Mouse (Mus musculus) thymus, postnatal 0 days (tissue): Measurements from ENCODE around the gene Ppp2r5d. TPM values are rescaled to one million over a fixed set of nuclear protein-coding genes. Genes with fewer than 3 reads are reported as not detected.

ENCODE experiments used
- DNase-seq: peaks from one replicate; pipeline ENCODE4 v3.0.0-alpha.2; 2015; ENCODE audit warnings: low spot score
- polyA plus RNA-seq: library from polyadenylated mRNA; unstranded; fragments of >200 nt; fragmentation: Nextera tagmentation; extraction: Ambion mirVana; gene quantifications from 2 replicates; pipeline ENCODE4 v1.2.1, GENCODE M21; 2015

Ppp2r5d gene
- polyA plus RNA-seq, 1 experiment from 2014 or later = 54.0 TPM

DNA sequence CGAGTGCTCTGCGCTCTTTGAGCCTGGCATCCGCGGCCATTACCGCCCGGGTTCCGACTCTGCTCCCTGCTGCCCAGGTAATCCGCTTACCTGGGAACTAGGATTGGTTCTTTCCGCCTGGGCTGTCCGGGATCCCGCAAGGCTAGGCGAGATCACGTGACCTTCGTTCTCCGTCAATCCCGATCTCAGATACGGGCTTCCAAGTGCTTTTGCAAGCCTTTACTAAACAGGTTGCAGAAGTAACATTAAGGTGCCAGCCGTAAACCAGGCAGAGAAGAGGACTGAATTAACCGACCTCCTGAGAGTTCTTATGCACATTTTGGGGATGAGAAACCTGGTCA lies 58.6 kb downstream of the Ppp2r5d start:
- no peak for DNase-seq

DNA sequence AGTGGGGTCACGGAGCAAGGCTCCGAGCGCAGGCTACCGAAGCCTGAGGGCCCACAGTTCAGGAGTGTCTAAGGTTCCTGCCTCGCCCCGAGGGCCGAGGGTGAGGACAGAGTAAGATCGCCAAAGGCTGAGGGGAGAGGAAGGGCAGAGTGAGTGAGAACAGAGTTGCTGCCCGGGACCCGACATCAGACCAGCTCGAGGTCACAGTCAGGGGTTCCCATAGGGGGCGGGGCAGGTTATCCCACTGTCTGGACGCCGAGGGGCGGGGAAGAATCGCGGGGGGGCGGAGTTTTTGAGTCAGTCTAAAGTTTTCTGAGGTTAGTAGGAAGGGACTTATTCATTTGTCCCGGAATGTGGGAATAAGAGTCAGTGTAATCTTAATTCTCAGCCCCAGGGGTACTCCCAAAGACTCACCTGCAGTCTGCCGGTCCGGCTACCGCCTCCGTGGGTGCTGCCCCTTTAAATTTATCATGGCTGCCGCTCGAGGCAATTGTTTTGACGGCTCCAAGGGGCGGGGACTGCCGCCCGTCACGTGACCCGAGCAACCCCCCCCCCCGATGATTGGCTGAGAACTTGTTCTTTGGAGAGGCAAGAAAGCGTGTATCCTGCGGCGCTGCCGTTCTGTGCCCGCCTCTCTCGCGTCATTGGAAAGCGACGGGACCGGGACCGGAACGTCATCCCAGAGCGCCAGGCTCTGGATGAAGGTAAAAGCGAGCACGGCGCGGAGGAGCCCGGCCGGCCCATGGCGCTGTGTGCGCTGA lies 59.2 kb downstream of the Ppp2r5d start, which contains the start of the genes Klc4 and Mrpl2:
Gene Klc4 (minus strand): TSS at position 462 of the 761 bp plus-strand sequence.
Gene Mrpl2 (plus strand): TSS at position 669 of the 761 bp plus-strand sequence.
- DNase-seq = peak; percentile 99

DNA sequence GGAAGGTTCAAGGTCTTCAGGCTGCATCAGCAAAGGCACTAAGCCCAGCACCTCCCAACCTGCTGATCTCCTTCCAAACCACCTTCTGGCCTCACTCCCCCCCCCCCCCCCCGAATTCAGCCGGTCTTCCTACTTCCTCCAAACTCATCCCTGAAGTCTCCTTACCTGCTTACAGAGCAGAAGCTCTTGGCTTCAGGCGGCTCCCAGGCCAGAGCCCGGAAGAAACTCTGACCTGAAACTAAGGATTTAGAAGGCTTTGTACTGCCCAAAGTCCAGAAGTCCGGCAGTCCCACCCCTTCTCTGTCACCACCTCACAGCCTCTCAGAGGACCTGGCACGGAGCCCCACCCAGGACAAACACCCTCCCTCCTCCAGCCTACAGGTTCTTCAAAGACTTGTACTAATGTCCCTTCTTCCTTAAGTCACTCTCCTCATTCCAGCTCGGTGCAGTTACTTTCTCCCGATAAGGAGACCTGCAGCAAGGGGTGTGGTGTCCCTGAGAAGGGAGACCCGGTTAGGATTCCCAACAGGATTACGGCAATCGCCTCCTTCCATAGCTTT lies 59.9 kb downstream of the Ppp2r5d start:
- no peak for DNase-seq

DNA sequence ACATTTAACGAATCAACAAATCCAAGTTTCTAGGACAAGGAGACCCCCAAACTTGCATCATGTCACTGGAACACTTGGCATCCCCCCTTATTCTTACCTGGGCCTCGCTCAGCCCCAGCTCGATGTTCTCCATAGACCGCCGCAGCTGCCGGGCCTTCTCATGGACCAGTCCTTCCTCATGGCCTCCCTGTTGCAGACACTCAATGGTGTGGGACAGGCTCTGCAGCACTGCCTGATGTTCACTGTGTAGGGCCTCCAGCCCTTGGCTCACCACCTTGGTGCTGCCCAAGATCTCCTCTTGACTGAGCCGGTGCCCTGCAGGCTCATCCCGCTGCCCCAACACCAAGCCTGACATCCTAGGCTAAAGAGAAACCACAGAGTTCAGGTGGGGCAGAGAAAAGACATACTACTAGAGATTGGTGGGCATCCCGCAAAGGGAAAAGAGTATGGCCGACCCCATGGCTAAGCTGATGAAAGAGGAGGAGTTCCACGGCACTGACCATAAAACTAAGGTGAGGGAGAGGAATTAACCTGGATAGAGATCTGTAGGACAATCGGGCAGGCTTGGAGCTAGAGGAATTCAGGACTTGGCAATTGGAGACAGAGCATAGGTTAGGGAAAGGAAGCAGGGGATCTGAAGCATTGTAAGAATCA lies 60.6 kb downstream of the Ppp2r5d start:
- no peak for DNase-seq

DNA sequence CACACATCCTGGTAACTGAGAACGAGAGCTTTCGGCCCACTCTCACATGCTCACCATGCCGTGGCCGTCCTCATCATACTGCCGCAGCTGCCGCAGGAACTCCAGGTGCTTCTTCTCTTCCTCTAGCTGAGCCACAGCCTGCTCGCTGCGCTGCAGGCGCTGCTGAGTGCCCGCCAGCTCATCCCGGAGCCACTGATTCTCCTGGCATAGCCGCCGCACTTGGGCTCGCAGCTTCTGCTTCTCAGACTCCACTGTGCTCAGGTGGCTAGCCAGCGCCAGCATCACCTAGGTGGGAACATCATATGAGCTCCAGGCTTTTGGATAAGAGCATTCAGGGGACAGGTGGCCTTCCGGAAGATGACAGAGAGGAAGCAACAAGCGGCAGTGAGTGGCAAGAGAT lies 62.9 kb downstream of the Ppp2r5d start:
- no peak for DNase-seq

DNA sequence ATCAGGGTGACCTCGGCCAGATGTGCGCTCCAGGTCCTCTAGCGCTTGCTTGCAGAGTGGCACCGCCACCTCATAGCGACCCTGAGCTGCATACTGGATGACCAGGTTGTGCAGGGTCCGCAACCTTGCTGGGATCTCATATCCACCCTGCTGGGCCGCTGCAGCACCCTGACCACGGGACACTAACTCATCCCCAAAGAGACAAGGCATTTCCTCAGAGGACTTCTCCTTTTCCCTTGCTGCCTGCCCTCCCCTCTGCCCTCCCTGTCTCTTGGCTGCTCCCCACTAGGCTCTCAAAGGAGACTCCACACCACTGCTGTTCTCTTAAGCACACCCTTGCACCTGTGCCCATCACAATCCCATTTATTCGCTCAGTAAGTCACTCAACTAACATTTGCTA lies 65.0 kb downstream of the Ppp2r5d start:
- DNase-seq = no peak

DNA sequence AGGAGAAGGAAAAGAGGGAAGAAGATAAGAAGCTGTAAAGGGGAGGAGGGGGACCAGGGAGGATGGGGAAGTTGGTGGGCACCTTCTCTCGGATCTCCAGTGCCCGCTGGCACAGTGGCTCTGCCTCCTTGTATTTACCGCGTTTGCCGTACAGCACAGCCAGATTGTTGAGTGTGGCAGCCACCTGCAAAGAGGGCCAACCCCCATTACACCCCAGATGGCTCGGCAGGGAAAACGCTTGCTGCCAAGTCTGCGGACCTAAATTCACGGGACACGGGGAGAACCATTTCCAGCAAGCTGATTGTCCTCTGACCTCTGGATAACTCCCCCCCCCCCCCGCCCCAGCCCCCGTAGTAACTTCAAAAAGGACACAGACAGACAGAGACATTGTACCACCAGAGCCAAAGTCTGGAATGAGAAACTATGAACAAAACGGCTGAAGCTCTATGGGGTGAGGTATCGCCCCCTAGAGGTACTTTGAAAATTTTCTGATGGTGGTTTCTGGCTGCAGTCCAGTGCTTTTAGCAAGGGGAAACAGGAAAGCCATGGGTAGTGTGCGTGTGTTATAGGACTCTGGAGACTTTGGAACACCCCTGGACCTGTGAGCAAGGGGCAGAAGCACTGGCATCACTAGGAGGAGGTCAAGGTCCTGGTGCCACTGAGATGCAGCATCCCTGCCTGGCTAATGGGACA lies 67.9 kb downstream of the Ppp2r5d start:
- DNase-seq = peak; percentile 76

Other genes with a start within 250 kb of the Ppp2r5d start
- gene Ttbk1, start 217.4 kb downstream of the Ppp2r5d start, polyA plus RNA-seq = 0.08 TPM in 1 of 2 replicates, not detected in the other
- 28.3 and 33.7 TPM in 2 replicates for gene Dnph1, start 208.4 kb downstream of the Ppp2r5d start, polyA plus RNA-seq
- gene Cul9, start 158.7 kb downstream of the Ppp2r5d start, polyA plus RNA-seq = 2.5 and 2.8 TPM in 2 replicates
- gene Srf, start 148.9 kb downstream of the Ppp2r5d start, polyA plus RNA-seq = 5.0 and 7.5 TPM in 2 replicates
- gene Ptk7, start 75.6 kb downstream of the Ppp2r5d start, polyA plus RNA-seq = 24.7 and 25.1 TPM in 2 replicates
- 17.7 and 18.4 TPM in 2 replicates for gene Klc4, start 59.1 kb downstream of the Ppp2r5d start, polyA plus RNA-seq
- 110 and 113 TPM in 2 replicates for gene Mrpl2, start 58.9 kb downstream of the Ppp2r5d start, polyA plus RNA-seq
- 14.0 and 16.0 TPM in 2 replicates for gene Cul7, start 54.8 kb downstream of the Ppp2r5d start, polyA plus RNA-seq
- gene Rrp36, start 30.8 kb downstream of the Ppp2r5d start, polyA plus RNA-seq = 53.2 and 68.6 TPM in 2 replicates
- 106 and 109 TPM in 2 replicates for gene Mea1, start 26.3 kb downstream of the Ppp2r5d start, polyA plus RNA-seq
- gene Klhdc3, start 24.2 kb downstream of the Ppp2r5d start, polyA plus RNA-seq = 77.8 and 78.6 TPM in 2 replicates
- gene Pex6, start 6.4 kb upstream of the Ppp2r5d start, polyA plus RNA-seq = 22.8 and 23.3 TPM in 2 replicates
- 2.9 and 3.0 TPM in 2 replicates for gene Gnmt, start 24.1 kb upstream of the Ppp2r5d start, polyA plus RNA-seq
- 55.1 and 58.0 TPM in 2 replicates for gene Cnpy3, start 47.1 kb upstream of the Ppp2r5d start, polyA plus RNA-seq
- gene Ptcra, start 58.6 kb upstream of the Ppp2r5d start, polyA plus RNA-seq = 118 and 120 TPM in 2 replicates
- gene 2310039H08Rik, start 67.5 kb upstream of the Ppp2r5d start, polyA plus RNA-seq = 112 and 116 TPM in 2 replicates
- gene Rpl7l1, start 77.6 kb upstream of the Ppp2r5d start, polyA plus RNA-seq = 136 and 137 TPM in 2 replicates
- 4.5 and 5.6 TPM in 2 replicates for gene Bicral, start 153.4 kb upstream of the Ppp2r5d start, polyA plus RNA-seq
- gene Tbcc, start 185.6 kb upstream of the Ppp2r5d start, polyA plus RNA-seq = 54.1 and 60.3 TPM in 2 replicates
- not detected in 2 replicates for gene Prph2, start 205.3 kb upstream of the Ppp2r5d start, polyA plus RNA-seq